ENCODE assay signal across 8 mouse cellular contexts in genomic region chr15:101077001-101077812, GRCm38 (mm10). TPM values are rescaled to one million over a fixed set of nuclear protein-coding genes. Genes with fewer than 3 reads are reported as not detected.
DNase-seq lines count a peak whose midpoint lies in the region; ATAC-seq lines count a peak whose summit lies in the region.

No protein-coding gene starts in this region.

- H3K36me3 ChIP-seq in megakaryocyte, embryonic 14.5 days (replicated peaks; ENCODE audit: low read length): no peaks in the 10 kb centered on the region
- H3K36me3 ChIP-seq in forebrain, embryonic 15.5 days: no peaks in the 10 kb centered on the region
- H3K36me3 ChIP-seq in neural tube, embryonic 13.5 days: no peaks in the 10 kb centered on the region

- no peak overlapping the region for H3K27ac ChIP-seq in forebrain, embryonic 15.5 days (replicated peaks)
- H3K27ac ChIP-seq in neural tube, embryonic 13.5 days (replicated peaks): peak overlapping the region; percentile 94

- peak overlapping the region; percentile 90 for H3K4me3 ChIP-seq in megakaryocyte, embryonic 14.5 days (replicated peaks)
- H3K4me3 ChIP-seq in forebrain, embryonic 15.5 days: peak overlapping the region; percentile 49
- H3K4me3 ChIP-seq in neural tube, embryonic 13.5 days: peak overlapping the region; percentile 75

- peaks cover 15% of the 10 kb centered on the region for H3K4me1 ChIP-seq in megakaryocyte, embryonic 14.5 days
- peaks cover 32% of the 10 kb centered on the region for H3K4me1 ChIP-seq in forebrain, embryonic 15.5 days
- H3K4me1 ChIP-seq in neural tube, embryonic 13.5 days (replicated peaks): peaks cover 83% of the 10 kb centered on the region

- peak overlapping the region; percentile 81 for H3K4me2 ChIP-seq in forebrain, embryonic 15.5 days (replicated peaks)
- H3K4me2 ChIP-seq in neural tube, embryonic 13.5 days: peak overlapping the region; percentile 72

- H3K27me3 ChIP-seq in megakaryocyte, embryonic 14.5 days (replicated peaks): peaks cover 98% of the 10 kb centered on the region
- H3K27me3 ChIP-seq in forebrain, embryonic 15.5 days: peaks cover 13% of the 10 kb centered on the region; the same call in 1 of the 2 replicates
- no peaks in the 10 kb centered on the region for H3K27me3 ChIP-seq in neural tube, embryonic 13.5 days

- WGBS in forebrain, embryonic 15.5 days: 2% methylated on average over 34 of the region's 34 CpGs
- WGBS in neural tube, embryonic 13.5 days: 2% methylated on average over 34 of the region's 34 CpGs

- ATAC-seq in megakaryocyte, adult 5-6 weeks (ENCODE audit: poor library complexity, severe bottlenecking): no peak
- ATAC-seq in forebrain, embryonic 15.5 days (replicated peaks): no peak
- ATAC-seq in neural tube, embryonic 13.5 days (ENCODE audit: low read depth): peak; percentile 60

- peak overlapping the region; percentile 49; the same call in 1 of the 2 replicates for H3K9ac ChIP-seq in forebrain, embryonic 15.5 days (replicated peaks)
- peak overlapping the region; percentile 95 for H3K9ac ChIP-seq in neural tube, embryonic 13.5 days

- DNase-seq in kidney, postnatal 25 days: peak; percentile 46 to 62
- no peak for DNase-seq in thymus, postnatal 0 days (ENCODE audit: low spot score)
- no peak for DNase-seq in thymus, postnatal 10 days (ENCODE audit: low spot score in 2 of 2)
- no peak for DNase-seq in T-cell, adult 2 months (ENCODE audit: low spot score)

- no peaks in the 10 kb centered on the region for H3K9me3 ChIP-seq in megakaryocyte, embryonic 14.5 days
- no peaks in the 10 kb centered on the region for H3K9me3 ChIP-seq in forebrain, embryonic 15.5 days
- H3K9me3 ChIP-seq in neural tube, embryonic 13.5 days: no peaks in the 10 kb centered on the region

RNA-seq across cellular contexts. Expression of gene Fignl2, which starts 1.2 kb away (rescaled TPM):
- 0.61 and 0.94 TPM in 2 replicates for polyA plus RNA-seq in megakaryocyte, embryonic 14.5 days (2012; ENCODE audit: insufficient read depth, low replicate concordance)
- total RNA-seq in megakaryocyte, adult 5-6 weeks (2015): 0.04 TPM in 1 of 2 replicates, not detected in the other
- total RNA-seq in megakaryocyte, adult 5-6 weeks (2017): 0.07 and 0.16 TPM in 2 replicates
- polyA plus RNA-seq in forebrain, embryonic 15.5 days (2015; fragmentation: Nextera tagmentation; extraction: Ambion mirVana): not detected in 2 replicates
- 0.17 and 0.18 TPM in 2 replicates for polyA plus RNA-seq in neural tube, embryonic 13.5 days (2015; fragmentation: Nextera tagmentation; extraction: Ambion mirVana)
- 0.04 TPM in 2 replicates for polyA plus RNA-seq in thymus, postnatal 0 days (2015; fragmentation: Nextera tagmentation; extraction: Ambion mirVana)

RNA-seq across cellular contexts. Expression of gene Gm47841, which starts 30.0 kb away (rescaled TPM):
- polyA plus RNA-seq in megakaryocyte, embryonic 14.5 days (2012; ENCODE audit: insufficient read depth, low replicate concordance): not detected in 2 replicates
- not detected in 2 replicates for total RNA-seq in megakaryocyte, adult 5-6 weeks (2015)
- total RNA-seq in megakaryocyte, adult 5-6 weeks (2017): not detected in 2 replicates
- not detected in 2 replicates for polyA plus RNA-seq in forebrain, embryonic 15.5 days (2015; fragmentation: Nextera tagmentation; extraction: Ambion mirVana)
- not detected in 2 replicates for polyA plus RNA-seq in neural tube, embryonic 13.5 days (2015; fragmentation: Nextera tagmentation; extraction: Ambion mirVana)
- polyA plus RNA-seq in thymus, postnatal 0 days (2015; fragmentation: Nextera tagmentation; extraction: Ambion mirVana): not detected in 2 replicates

RNA-seq across cellular contexts. Expression of gene Ankrd33, which starts 38.3 kb away (rescaled TPM):
- polyA plus RNA-seq in megakaryocyte, embryonic 14.5 days (2012; ENCODE audit: insufficient read depth, low replicate concordance): not detected in 2 replicates
- total RNA-seq in megakaryocyte, adult 5-6 weeks (2015): not detected in 2 replicates
- total RNA-seq in megakaryocyte, adult 5-6 weeks (2017): not detected in 2 replicates
- polyA plus RNA-seq in forebrain, embryonic 15.5 days (2015; fragmentation: Nextera tagmentation; extraction: Ambion mirVana): not detected in 2 replicates
- not detected in 2 replicates for polyA plus RNA-seq in neural tube, embryonic 13.5 days (2015; fragmentation: Nextera tagmentation; extraction: Ambion mirVana)
- not detected in 2 replicates for polyA plus RNA-seq in thymus, postnatal 0 days (2015; fragmentation: Nextera tagmentation; extraction: Ambion mirVana)

RNA-seq across cellular contexts. Expression of gene Acvrl1, which starts 51.1 kb away (rescaled TPM):
- polyA plus RNA-seq in megakaryocyte, embryonic 14.5 days (2012; ENCODE audit: insufficient read depth, low replicate concordance): 2.1 and 7.9 TPM in 2 replicates
- 6.9 and 8.2 TPM in 2 replicates for total RNA-seq in megakaryocyte, adult 5-6 weeks (2015)
- total RNA-seq in megakaryocyte, adult 5-6 weeks (2017): 27.6 and 34.9 TPM in 2 replicates
- polyA plus RNA-seq in forebrain, embryonic 15.5 days (2015; fragmentation: Nextera tagmentation; extraction: Ambion mirVana): 6.5 and 6.7 TPM in 2 replicates
- polyA plus RNA-seq in neural tube, embryonic 13.5 days (2015; fragmentation: Nextera tagmentation; extraction: Ambion mirVana): 8.1 and 9.0 TPM in 2 replicates
- 5.8 and 6.5 TPM in 2 replicates for polyA plus RNA-seq in thymus, postnatal 0 days (2015; fragmentation: Nextera tagmentation; extraction: Ambion mirVana)

Comparison
In these comparisons a context has a peak if more than half of its experiments do, and no peak if none do; other contexts are left out.
1. DNase-seq: peak in kidney, postnatal 25 days (2 of 2); none in thymus, postnatal 0 days (single experiment), thymus, postnatal 10 days (0 of 2) and T-cell, adult 2 months (single experiment).
2. Peak in every context shown above with its lines, with median percentiles within 50 percentile points of each other: H3K4me3 ChIP-seq.